Mouse (Mus musculus) v-Abl transformed pro-B cells (cell line): Measurements from ENCODE around the gene Oprm1.

ENCODE experiments used
- in situ Hi-C, 2 experiments: fragments of 400-800 bp; cut with MboI; formaldehyde crosslinking; loops; one replicate each; pipeline ENCODE4 v1.15.1; 2025; ENCODE audit not compliant: unreplicated experiment in 2 of 2

Oprm1 gene

GRCm38 (mm10) chr10:7019781-7020386, 261.6 kb downstream of the Oprm1 start:
- in situ Hi-C loops, result no loop called here

DNA sequence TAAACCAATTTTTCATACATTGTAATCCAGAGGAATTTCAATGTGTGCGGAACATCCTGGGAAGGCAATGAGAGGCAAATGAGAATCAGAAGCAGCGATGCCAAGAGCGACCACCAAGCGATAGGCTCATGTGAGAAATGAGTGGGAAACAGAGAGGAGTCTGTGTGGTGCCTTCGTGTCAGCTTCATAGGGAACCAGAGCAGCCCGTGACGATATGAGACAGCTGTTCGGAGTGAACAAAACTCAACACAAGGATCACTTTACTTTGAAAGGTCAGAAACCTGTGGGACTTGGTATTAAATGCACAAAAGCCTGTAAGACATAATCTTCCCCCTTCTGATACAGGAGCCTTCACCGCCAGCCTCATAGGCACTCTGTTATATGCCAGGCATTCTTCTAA, 262.2 kb downstream of the Oprm1 start:
- in situ Hi-C loops, result no loop called here

DNA sequence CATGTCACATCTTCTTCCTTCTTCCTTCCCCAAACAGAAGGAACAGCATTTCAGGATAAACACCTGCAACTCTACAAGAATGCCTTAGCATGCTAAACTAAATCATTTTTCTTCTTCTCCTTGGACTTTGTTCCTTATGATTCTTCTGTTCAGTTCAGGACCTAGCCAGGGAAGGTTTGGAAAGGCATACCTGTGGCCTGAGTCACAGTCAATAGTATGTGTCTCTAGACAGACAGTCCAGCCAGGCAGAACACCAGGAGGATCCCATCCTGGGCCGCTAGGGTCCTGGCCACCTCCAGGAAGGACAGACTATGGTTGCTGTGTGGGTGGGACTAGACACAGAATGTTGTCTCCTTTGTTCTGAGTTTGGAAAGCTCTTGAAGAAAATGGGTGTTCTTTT, 266.7 kb downstream of the Oprm1 start:
- in situ Hi-C loops, result no loop called here

DNA sequence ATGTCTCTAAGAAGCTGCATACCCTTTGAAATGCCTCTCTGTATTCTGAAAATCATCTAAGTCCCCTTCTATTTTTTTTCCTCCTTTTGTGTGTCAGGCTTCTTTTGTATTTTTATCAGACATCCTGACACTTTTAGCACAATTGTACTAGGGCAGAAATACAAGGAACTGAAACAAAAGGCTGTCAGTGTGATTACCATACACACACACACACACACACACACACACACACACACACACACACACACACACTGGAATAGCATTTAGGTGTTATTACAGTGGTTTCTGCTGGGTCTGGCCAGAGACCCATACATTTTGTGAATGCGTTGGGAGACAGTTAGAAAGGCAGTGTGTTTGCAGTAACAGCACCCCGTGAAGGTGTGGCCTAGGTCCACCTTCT, 275.2 kb downstream of the Oprm1 start:
- in situ Hi-C loops, result no loop called here

DNA sequence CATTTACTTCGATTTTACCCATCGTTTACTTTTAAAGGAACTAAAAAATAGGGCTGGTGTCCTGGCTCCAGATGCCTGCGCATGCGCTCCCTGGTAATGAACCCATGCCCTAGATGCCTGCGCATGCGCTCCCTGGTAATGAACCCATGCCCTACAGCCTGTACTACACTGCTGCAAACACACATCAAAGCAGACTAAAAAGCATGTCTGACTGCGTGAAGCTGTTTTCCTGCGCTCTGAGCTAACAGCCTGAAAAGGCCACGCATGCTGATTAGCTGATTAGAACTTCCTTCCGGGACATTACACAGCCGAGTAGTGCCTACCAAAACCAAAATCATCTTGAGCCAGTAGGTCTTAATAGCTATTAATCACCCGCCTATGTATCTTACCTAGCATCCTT, 277.2 kb downstream of the Oprm1 start:
- in situ Hi-C loops, result no loop called here

DNA sequence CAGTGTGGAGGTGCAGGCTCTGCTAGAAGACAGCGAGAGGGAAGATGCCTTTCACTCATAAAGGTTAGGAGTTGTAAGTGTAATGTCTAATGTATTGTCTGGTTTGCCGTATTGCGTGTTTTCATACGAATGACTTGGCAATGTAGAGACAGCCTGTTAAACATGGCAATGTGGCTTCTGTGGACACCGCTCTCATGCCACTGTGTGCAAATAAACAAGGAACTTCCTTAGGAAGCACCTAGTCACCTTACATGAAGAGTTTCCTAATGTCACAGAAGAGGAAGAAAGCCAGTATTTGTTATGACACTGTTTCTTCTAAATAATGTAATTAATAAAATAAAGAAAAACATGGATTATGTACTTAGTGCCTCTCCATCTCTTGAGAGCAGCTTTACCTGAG, 278.9 kb downstream of the Oprm1 start:
- in situ Hi-C loops, result no loop called here

DNA sequence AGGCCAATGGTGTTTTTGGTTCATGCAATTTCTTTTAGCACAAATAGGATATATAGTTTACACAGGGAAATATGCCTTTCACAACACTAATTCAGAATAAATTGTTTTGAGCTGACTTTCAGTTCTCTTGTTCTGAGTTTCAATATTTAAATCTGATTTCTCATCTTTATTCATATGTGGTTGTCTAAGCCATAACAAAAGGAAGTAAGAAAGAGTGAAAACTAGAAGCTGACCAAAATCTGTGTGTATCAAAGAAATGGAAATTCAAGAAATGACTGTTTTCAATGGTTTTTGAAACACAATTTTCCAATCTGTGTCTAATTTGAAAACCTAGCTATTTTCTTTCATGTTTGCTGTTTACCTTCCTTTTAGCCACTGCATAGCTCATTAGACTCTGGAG, 282.7 kb downstream of the Oprm1 start:
- in situ Hi-C loops, result no loop called here

GRCm38 (mm10) chr10:7043896-7044295, 285.6 kb downstream of the Oprm1 start:
- in situ Hi-C loops, result no loop called here

GRCm38 (mm10) chr10:7047288-7047918, 289.1 kb downstream of the Oprm1 start:
- in situ Hi-C loops, result no loop called here

DNA sequence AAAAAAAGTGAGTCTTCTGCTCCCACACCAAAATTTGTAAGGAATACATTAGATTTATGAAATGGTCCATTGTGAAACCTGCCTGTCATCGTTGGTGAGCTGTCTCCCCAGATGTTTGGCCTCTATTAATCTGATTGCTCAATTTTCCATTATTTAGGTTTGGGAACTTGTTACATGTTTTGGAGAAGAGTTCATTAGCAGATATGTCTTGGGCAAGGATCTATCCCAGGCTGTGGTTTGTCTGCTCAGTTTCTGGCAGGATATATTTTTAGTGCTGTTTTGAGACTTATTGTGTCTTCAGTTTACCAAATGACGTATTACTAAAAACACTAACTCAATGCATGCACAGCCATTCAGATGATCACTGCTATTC, 289.6 kb downstream of the Oprm1 start:
- in situ Hi-C loops, result no loop called here

DNA sequence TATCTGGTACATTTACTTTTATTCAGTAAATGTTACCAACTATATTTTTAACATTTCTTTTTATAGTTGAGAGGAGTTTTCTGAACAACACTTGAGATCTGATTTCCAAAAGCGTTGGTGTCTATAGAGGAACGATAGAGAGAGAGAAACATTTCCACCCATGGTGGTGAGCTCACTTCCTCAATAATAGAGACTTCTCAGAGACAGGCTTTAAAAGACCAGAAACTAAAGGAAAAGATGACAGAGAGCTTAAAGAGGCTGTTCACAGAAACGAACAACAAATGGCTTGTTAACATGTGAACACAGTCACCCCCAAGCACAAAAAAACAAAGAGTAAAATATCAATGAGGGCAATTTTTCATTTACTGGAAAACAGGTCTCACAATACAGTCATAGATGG, 291.6 kb downstream of the Oprm1 start:
- in situ Hi-C loops, result loop anchor here in 1 of 2 experiments (25.0 kb wide), 1 partner anchor 1013 kb away; no protein-coding TSS in a partner anchor

GRCm38 (mm10) chr10:7052315-7053017, 294.2 kb downstream of the Oprm1 start, which contains the start of gene Ipcef1:
TSS of gene Ipcef1 (minus strand) at chr10:7052478.
- in situ Hi-C loops, result loop anchor here in 1 of 2 experiments (25.0 kb wide), 1 partner anchor 1015 kb away; no protein-coding TSS in a partner anchor

- in situ Hi-C loops, result loop anchor here in 1 of 2 experiments (25.0 kb wide), 1 partner anchor 1017 kb away; no protein-coding TSS in a partner anchor
Measured at GRCm38 (mm10) chr10:7054560-7055205, 296.4 kb downstream of the Oprm1 start.

DNA sequence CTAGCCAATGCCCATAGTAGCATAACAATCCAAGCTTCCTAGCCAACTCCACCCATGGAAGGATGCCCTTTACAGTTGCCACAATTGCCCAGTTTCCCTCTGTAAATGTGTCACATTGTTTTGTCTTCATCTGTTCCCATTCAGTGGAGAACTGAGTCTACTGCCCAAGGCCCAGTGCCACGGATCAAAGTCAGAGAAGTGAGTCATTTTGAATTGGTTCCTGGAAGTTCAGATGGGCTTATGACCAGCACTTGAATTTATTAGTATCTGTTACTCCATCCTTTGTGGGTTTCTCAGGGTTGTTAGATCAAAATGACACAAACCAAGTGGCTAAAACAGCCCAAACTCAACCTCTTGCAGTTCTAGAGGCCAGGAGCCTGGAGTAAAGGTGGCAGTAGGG, 299.2 kb downstream of the Oprm1 start:
- in situ Hi-C loops, result loop anchor here in 1 of 2 experiments (25.0 kb wide), 1 partner anchor 1020 kb away; no protein-coding TSS in a partner anchor

- in situ Hi-C loops, result loop anchor here in 1 of 2 experiments (25.0 kb wide), 1 partner anchor 1023 kb away; no protein-coding TSS in a partner anchor
Measured at GRCm38 (mm10) chr10:7060326-7060725, 302.0 kb downstream of the Oprm1 start.

DNA sequence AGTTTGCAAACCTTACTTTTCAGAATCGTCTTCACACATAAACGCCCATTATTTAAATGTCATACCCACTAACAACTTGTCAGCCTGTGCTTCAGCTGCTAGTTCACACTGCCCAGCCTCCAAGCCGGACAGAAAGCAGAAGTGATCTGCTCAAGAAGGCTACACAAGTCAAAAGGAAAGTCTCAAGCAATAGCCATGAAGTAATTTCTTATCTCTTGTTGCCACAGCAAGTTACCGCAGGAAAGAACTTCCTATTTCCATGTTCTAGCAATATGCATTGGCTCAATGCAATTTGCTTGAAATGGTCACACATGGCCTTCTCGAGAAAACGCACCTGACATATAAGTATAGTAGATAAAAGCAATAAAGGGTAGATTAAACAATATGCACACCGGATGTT, 304.7 kb downstream of the Oprm1 start:
- in situ Hi-C loops, result loop anchor here in 1 of 2 experiments (25.0 kb wide), 1 partner anchor 1026 kb away; no protein-coding TSS in a partner anchor

GRCm38 (mm10) chr10:7063752-7064457, 305.6 kb downstream of the Oprm1 start:
- in situ Hi-C loops, result loop anchor here in 1 of 2 experiments (25.0 kb wide), 1 partner anchor 1027 kb away; no protein-coding TSS in a partner anchor

- in situ Hi-C loops, result loop anchor here in 1 of 2 experiments (25.0 kb wide), 1 partner anchor 1031 kb away; no protein-coding TSS in a partner anchor
Measured at GRCm38 (mm10) chr10:7068608-7069007, 310.3 kb downstream of the Oprm1 start.

DNA sequence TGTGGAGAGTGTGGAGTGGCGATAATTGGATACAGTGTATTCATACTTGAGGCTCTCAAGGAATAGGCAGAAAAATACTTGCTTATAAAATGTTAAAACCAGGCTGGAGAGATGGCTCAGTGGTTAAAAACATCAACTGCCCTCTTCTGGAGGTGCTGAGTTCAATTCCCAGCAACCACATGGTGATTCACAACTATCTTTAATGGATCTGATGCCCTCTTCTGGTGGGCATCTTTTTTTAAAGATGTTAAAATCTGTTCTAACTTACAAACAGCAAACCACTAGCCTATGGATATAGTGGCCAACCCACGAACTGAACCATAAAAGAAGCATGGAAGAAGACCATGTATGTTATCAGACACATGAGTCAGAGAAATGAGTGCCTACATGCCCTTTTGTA, 310.8 kb downstream of the Oprm1 start:
- in situ Hi-C loops, result loop anchor here in 1 of 2 experiments (25.0 kb wide), 1 partner anchor 1032 kb away; no protein-coding TSS in a partner anchor
